Mouse (Mus musculus): Measurements from ENCODE around the gene Psmc5.
A peak's percentile ranks its signal among the peaks of the same experiment; 100 is the strongest.

GRCm38 (mm10) chr11:106276454-106276853 is 20.5 kb downstream of the Psmc5 start, which contains the start of gene Tcam1:
- TF ChIP-seq CTCF (IDR thresholded peaks at IDR 0.05) (peak; percentile 89), EP300 (IDR thresholded peaks at IDR 0.05; ENCODE audit: insufficient read depth, low read depth, low read length) (peak; percentile 54; the same call in 1 of the 2 replicates)
